Comparison of ENCODE assay signal across 8 mouse cellular contexts in the genomic region with DNA sequence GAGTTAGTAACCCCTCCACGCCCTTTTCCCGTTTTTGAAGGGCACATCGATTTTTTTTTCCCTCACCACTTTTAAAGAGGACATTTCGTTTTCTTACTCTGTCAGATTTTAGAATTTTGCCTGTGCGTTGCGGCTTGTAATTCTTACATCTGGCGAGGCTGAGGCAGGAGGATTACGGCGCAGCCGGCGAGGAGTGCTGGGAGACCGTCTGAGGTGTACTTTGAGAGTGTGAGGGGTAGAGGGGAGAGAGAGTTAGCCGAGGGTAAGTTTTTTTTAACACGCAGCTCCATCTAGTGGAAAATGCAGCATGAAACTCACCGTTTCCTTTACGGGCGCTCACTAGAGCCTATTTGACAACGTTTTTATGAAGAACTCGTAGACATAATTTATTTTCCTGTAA. TPM values are rescaled to one million over a fixed set of nuclear protein-coding genes. Genes with fewer than 3 reads are reported as not detected.
DNase-seq lines count a peak whose midpoint lies in the region; ATAC-seq lines count a peak whose summit lies in the region.

No protein-coding gene starts in this region.

- H3K4me3 ChIP-seq in intestine, embryonic 15.5 days (replicated peaks): peak overlapping the region; percentile 66
- peak overlapping the region; percentile 72 for H3K4me3 ChIP-seq in midbrain, embryonic 10.5 days

- H3K27me3 ChIP-seq in intestine, embryonic 15.5 days (replicated peaks): no peaks in the 10 kb centered on the region
- no peaks in the 10 kb centered on the region for H3K27me3 ChIP-seq in midbrain, embryonic 10.5 days (ENCODE audit: low read depth, poor library complexity, severe bottlenecking)

- peak; percentile 39 to 53 for DNase-seq in left cerebral cortex, adult 18-20 months (ENCODE audit: low spot score in 2 of 2)
- DNase-seq in left cerebral cortex, adult 11 months (ENCODE audit: low spot score): no peak
- peak; percentile 61 for DNase-seq in embryo, embryonic 11.5 days (ENCODE audit: low read depth, low spot score)
- peak; percentile 25 to 43 for DNase-seq in gastrocnemius, postnatal 36 days
- DNase-seq in left cerebral cortex, postnatal 4 days: peak; percentile 46
- peak; percentile 78 for DNase-seq in midbrain, embryonic 10.5 days (ENCODE audit: low spot score)
- DNase-seq in right cerebral cortex, postnatal 36 days (ENCODE audit: low spot score in 2 of 2): peak; percentile 26 to 32

- H3K36me3 ChIP-seq in intestine, embryonic 15.5 days: no peaks in the 10 kb centered on the region; the same call in 1 of the 2 replicates
- H3K36me3 ChIP-seq in midbrain, embryonic 10.5 days: peaks cover 33% of the 10 kb centered on the region

- WGBS in intestine, embryonic 15.5 days: 2% methylated on average over 19 of the region's 19 CpGs
- WGBS in midbrain, embryonic 10.5 days: 7% methylated on average over 19 of the region's 19 CpGs

- peak overlapping the region; percentile 99 for H3K27ac ChIP-seq in intestine, embryonic 15.5 days
- peak overlapping the region; percentile 96 for H3K27ac ChIP-seq in midbrain, embryonic 10.5 days (replicated peaks)

- H3K9ac ChIP-seq in intestine, embryonic 15.5 days: peak overlapping the region; percentile 75

- H3K9me3 ChIP-seq in intestine, embryonic 15.5 days: no peaks in the 10 kb centered on the region
- no peaks in the 10 kb centered on the region for H3K9me3 ChIP-seq in midbrain, embryonic 10.5 days (replicated peaks)

- H3K4me1 ChIP-seq in intestine, embryonic 15.5 days (replicated peaks): no peaks in the 10 kb centered on the region
- peaks cover 5% of the 10 kb centered on the region; the same call in 1 of the 2 replicates for H3K4me1 ChIP-seq in midbrain, embryonic 10.5 days

- peak overlapping the region; percentile 70 for H3K4me2 ChIP-seq in intestine, embryonic 15.5 days (replicated peaks)

- peak; percentile 85 for ATAC-seq in intestine, embryonic 15.5 days

- intact Hi-C loops in gastrocnemius, postnatal 36 days (cut with DNase I): loop anchor here (5.0 kb wide), 3 partner anchors 36 to 126 kb away; a partner anchor contains a TSS
- intact Hi-C loops in left cerebral cortex, postnatal 4 days (cut with DNase I): no loop called here

RNA-seq across cellular contexts. Expression of a gene that starts 0.7 kb away (rescaled TPM):
- 10 to 100 TPM; 28.1 to 29.8 TPM for total RNA-seq in left cerebral cortex, adult 18-20 months (2021)
- total RNA-seq in gastrocnemius, postnatal 36 days (2021): 10 to 100 TPM; 15.5 to 20.6 TPM
- polyA plus RNA-seq in intestine, embryonic 15.5 days (2015; fragmentation: Nextera tagmentation; extraction: Ambion mirVana): 68.6 and 71.8 TPM in 2 replicates
- total RNA-seq in left cerebral cortex, postnatal 4 days (2021): 10 to 100 TPM; 20.6 to 25.4 TPM
- 33.8 and 34.8 TPM in 2 replicates for polyA plus RNA-seq in midbrain, embryonic 10.5 days (2016; fragmentation: Nextera tagmentation; extraction: Ambion mirVana)

RNA-seq across cellular contexts. Expression of a gene that starts 13.4 kb away (rescaled TPM):
- 10 to 100 TPM; 77.1 to 84.5 TPM for total RNA-seq in left cerebral cortex, adult 18-20 months (2021)
- total RNA-seq in gastrocnemius, postnatal 36 days (2021): 10 to 100 TPM; 26.8 to 28.8 TPM
- 65.8 and 68.9 TPM in 2 replicates for polyA plus RNA-seq in intestine, embryonic 15.5 days (2015; fragmentation: Nextera tagmentation; extraction: Ambion mirVana)
- total RNA-seq in left cerebral cortex, postnatal 4 days (2021): 10 to 100 TPM; 58.7 to 59.5 TPM
- 77.6 and 84.3 TPM in 2 replicates for polyA plus RNA-seq in midbrain, embryonic 10.5 days (2016; fragmentation: Nextera tagmentation; extraction: Ambion mirVana)

RNA-seq across cellular contexts. Expression of a gene that starts 34.9 kb away (rescaled TPM):
- 10 to 100 TPM; 70.9 to 73.2 TPM for total RNA-seq in left cerebral cortex, adult 18-20 months (2021)
- total RNA-seq in gastrocnemius, postnatal 36 days (2021): 10 to 100 TPM; 23.7 to 28.5 TPM
- polyA plus RNA-seq in intestine, embryonic 15.5 days (2015; fragmentation: Nextera tagmentation; extraction: Ambion mirVana): 45.2 and 46.2 TPM in 2 replicates
- 100 to 1,000 TPM; 101 TPM for total RNA-seq in left cerebral cortex, postnatal 4 days (2021)
- polyA plus RNA-seq in midbrain, embryonic 10.5 days (2016; fragmentation: Nextera tagmentation; extraction: Ambion mirVana): 48.3 and 52.1 TPM in 2 replicates

RNA-seq across cellular contexts. Expression of a gene that starts 56.5 kb away (rescaled TPM):
- under 1 TPM in 1 of 2 experiments, not detected in 1; 0.37 TPM for total RNA-seq in left cerebral cortex, adult 18-20 months (2021)
- under 1 TPM in 1 of 2 experiments, not detected in 1; 0.20 TPM for total RNA-seq in gastrocnemius, postnatal 36 days (2021)
- polyA plus RNA-seq in intestine, embryonic 15.5 days (2015; fragmentation: Nextera tagmentation; extraction: Ambion mirVana): not detected in 2 replicates
- under 1 TPM; 0.38 to 0.44 TPM for total RNA-seq in left cerebral cortex, postnatal 4 days (2021)
- polyA plus RNA-seq in midbrain, embryonic 10.5 days (2016; fragmentation: Nextera tagmentation; extraction: Ambion mirVana): not detected in 2 replicates
